Mouse (Mus musculus) limb, embryonic 10.5 days (tissue): ENCODE data around the gene Mrpl2. TPM values are rescaled to one million over a fixed set of nuclear protein-coding genes. Genes with fewer than 3 reads are reported as not detected.

Source experiments
- DNase-seq: peaks from one replicate; pipeline ENCODE4 v3.0.0-alpha.2; 2017; ENCODE audit warnings: low spot score
- H3K27ac ChIP-seq: fragments of 300-500 bp; sonication (generic); 2 replicates; pipeline ENCODE4 v1.5.1; 2016; ENCODE audit warnings: mild to moderate bottlenecking
- H3K27me3 ChIP-seq: fragments of 300-500 bp; sonication (generic); 2 replicates; pipeline ENCODE4 v1.6.1; 2016; ENCODE audit warnings: low read depth, mild to moderate bottlenecking; ENCODE audit not compliant: poor library complexity, severe bottlenecking
- H3K36me3 ChIP-seq: fragments of 300-500 bp; sonication (generic); 2 replicates; pipeline ENCODE4 v1.6.1; 2016; ENCODE audit warnings: mild to moderate bottlenecking, moderate library complexity
- H3K4me1 ChIP-seq: fragments of 300-500 bp; sonication (generic); 2 replicates; pipeline ENCODE4 v1.6.1; 2016
- H3K4me3 ChIP-seq: fragments of 300-500 bp; sonication (generic); 2 replicates; pipeline ENCODE4 v1.5.1; 2016; ENCODE audit warnings: mild to moderate bottlenecking, moderate library complexity
- H3K9me3 ChIP-seq: fragments of 300-500 bp; sonication (generic); replicated peaks from 2 replicates; pipeline ENCODE4 v1.6.1; 2016; ENCODE audit warnings: mild to moderate bottlenecking
- WGBS: fragments of 180-500 bp; shearing (Covaris S2); methylation state at CpG from one replicate; pipeline ENCODE4 v1.1.7; 2016; 5-methylcytosine and 5-hydroxymethylcytosine counted together
- polyA plus RNA-seq: library from polyadenylated mRNA; unstranded; fragments of >200 nt; fragmentation: Nextera tagmentation; extraction: Ambion mirVana; gene quantifications from 2 replicates; pipeline ENCODE4 v1.2.1, GENCODE M21; 2016

The Mrpl2 gene
- polyA plus RNA-seq, 1 experiment from 2014 or later = 140 TPM

- Histone ChIP-seq H3K4me3 (peak overlapping the region; percentile 99), H3K27ac (peak overlapping the region; percentile 98), H3K27me3 (no peaks in the 10 kb centered on the region), H3K9me3 (no peaks in the 10 kb centered on the region), H3K4me1 (peaks cover 68% of the 10 kb centered on the region), H3K36me3 (peaks cover 26% of the 10 kb centered on the region)
- peak; percentile 78 for DNase-seq
- WGBS = 4% methylated on average over 12 of the region's 12 CpGs
Observed at GRCm38 (mm10) chr17:46629685-46630441, 16.2 kb upstream of the Mrpl2 start.

- Histone ChIP-seq H3K27me3 (no peaks in the 10 kb centered on the region), H3K36me3 (peaks cover 68% of the 10 kb centered on the region), H3K27ac (peak overlapping the region; percentile 69), H3K4me1 (peaks cover 19% of the 10 kb centered on the region), H3K4me3 (peak overlapping the region; percentile 34), H3K9me3 (no peaks in the 10 kb centered on the region)
- peak; percentile 55 for DNase-seq
- WGBS = 24% methylated on average over 15 of the region's 15 CpGs
Observed at GRCm38 (mm10) chr17:46636831-46637523, 9.1 kb upstream of the Mrpl2 start.

GRCm38 (mm10) chr17:46639929-46640328 lies 6.1 kb upstream of the Mrpl2 start:
- Histone ChIP-seq H3K4me1 (peaks cover 28% of the 10 kb centered on the region), H3K27ac (no peak overlapping the region), H3K36me3 (peaks cover 50% of the 10 kb centered on the region), H3K27me3 (no peaks in the 10 kb centered on the region), H3K9me3 (no peaks in the 10 kb centered on the region), H3K4me3 (no peak overlapping the region)
- no peak for DNase-seq
- 81% methylated on average over 9 of the region's 9 CpGs for WGBS

DNA sequence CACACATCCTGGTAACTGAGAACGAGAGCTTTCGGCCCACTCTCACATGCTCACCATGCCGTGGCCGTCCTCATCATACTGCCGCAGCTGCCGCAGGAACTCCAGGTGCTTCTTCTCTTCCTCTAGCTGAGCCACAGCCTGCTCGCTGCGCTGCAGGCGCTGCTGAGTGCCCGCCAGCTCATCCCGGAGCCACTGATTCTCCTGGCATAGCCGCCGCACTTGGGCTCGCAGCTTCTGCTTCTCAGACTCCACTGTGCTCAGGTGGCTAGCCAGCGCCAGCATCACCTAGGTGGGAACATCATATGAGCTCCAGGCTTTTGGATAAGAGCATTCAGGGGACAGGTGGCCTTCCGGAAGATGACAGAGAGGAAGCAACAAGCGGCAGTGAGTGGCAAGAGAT lies 4.0 kb upstream of the Mrpl2 start:
- 87% methylated on average over 17 of the region's 17 CpGs for WGBS
- H3K27ac ChIP-seq = no peak overlapping the region
- H3K4me1 ChIP-seq = peaks cover 25% of the 10 kb centered on the region
- H3K36me3 ChIP-seq = peaks cover 35% of the 10 kb centered on the region
- no peak for DNase-seq
- no peak overlapping the region for H3K4me3 ChIP-seq
- no peaks in the 10 kb centered on the region for H3K27me3 ChIP-seq
- no peaks in the 10 kb centered on the region for H3K9me3 ChIP-seq

DNA sequence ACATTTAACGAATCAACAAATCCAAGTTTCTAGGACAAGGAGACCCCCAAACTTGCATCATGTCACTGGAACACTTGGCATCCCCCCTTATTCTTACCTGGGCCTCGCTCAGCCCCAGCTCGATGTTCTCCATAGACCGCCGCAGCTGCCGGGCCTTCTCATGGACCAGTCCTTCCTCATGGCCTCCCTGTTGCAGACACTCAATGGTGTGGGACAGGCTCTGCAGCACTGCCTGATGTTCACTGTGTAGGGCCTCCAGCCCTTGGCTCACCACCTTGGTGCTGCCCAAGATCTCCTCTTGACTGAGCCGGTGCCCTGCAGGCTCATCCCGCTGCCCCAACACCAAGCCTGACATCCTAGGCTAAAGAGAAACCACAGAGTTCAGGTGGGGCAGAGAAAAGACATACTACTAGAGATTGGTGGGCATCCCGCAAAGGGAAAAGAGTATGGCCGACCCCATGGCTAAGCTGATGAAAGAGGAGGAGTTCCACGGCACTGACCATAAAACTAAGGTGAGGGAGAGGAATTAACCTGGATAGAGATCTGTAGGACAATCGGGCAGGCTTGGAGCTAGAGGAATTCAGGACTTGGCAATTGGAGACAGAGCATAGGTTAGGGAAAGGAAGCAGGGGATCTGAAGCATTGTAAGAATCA lies 1.8 kb upstream of the Mrpl2 start:
- 89% methylated on average over 12 of the region's 12 CpGs for WGBS
- peak overlapping the region; percentile 91; the same call in 1 of the 2 replicates for H3K27ac ChIP-seq
- no peak for DNase-seq
- no peaks in the 10 kb centered on the region for H3K9me3 ChIP-seq
- H3K36me3 ChIP-seq = peaks cover 43% of the 10 kb centered on the region
- H3K4me3 ChIP-seq = peak overlapping the region; percentile 86
- peaks cover 27% of the 10 kb centered on the region for H3K4me1 ChIP-seq
- H3K27me3 ChIP-seq = no peaks in the 10 kb centered on the region

DNA sequence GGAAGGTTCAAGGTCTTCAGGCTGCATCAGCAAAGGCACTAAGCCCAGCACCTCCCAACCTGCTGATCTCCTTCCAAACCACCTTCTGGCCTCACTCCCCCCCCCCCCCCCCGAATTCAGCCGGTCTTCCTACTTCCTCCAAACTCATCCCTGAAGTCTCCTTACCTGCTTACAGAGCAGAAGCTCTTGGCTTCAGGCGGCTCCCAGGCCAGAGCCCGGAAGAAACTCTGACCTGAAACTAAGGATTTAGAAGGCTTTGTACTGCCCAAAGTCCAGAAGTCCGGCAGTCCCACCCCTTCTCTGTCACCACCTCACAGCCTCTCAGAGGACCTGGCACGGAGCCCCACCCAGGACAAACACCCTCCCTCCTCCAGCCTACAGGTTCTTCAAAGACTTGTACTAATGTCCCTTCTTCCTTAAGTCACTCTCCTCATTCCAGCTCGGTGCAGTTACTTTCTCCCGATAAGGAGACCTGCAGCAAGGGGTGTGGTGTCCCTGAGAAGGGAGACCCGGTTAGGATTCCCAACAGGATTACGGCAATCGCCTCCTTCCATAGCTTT lies 1.0 kb upstream of the Mrpl2 start:
- H3K27me3 ChIP-seq = no peaks in the 10 kb centered on the region
- peak overlapping the region; percentile 86 for H3K4me3 ChIP-seq
- H3K27ac ChIP-seq = peak overlapping the region; percentile 91
- H3K9me3 ChIP-seq = no peaks in the 10 kb centered on the region
- WGBS = 14% methylated on average over 11 of the region's 11 CpGs
- H3K4me1 ChIP-seq = peaks cover 34% of the 10 kb centered on the region
- no peak for DNase-seq
- peaks cover 40% of the 10 kb centered on the region for H3K36me3 ChIP-seq

GRCm38 (mm10) chr17:46646322-46646662 lies 263 bp downstream of the Mrpl2 start:
- Histone ChIP-seq H3K9me3 (no peaks in the 10 kb centered on the region), H3K4me1 (peaks cover 44% of the 10 kb centered on the region), H3K4me3 (peak overlapping the region; percentile 86), H3K27me3 (no peaks in the 10 kb centered on the region), H3K36me3 (peaks cover 27% of the 10 kb centered on the region), H3K27ac (peak overlapping the region; percentile 91)
- under 1% methylated on average over 19 of the region's 19 CpGs for WGBS
- DNase-seq = no peak

GRCm38 (mm10) chr17:46647279-46647678 lies 1.2 kb downstream of the Mrpl2 start:
- Histone ChIP-seq H3K9me3 (no peaks in the 10 kb centered on the region), H3K27ac (no peak overlapping the region), H3K27me3 (no peaks in the 10 kb centered on the region), H3K4me1 (peaks cover 54% of the 10 kb centered on the region), H3K36me3 (peaks cover 27% of the 10 kb centered on the region), H3K4me3 (peak overlapping the region; percentile 86; the same call in 1 of the 2 replicates)
- no peak for DNase-seq
- WGBS = 93% methylated on average over 7 of the region's 7 CpGs

DNA sequence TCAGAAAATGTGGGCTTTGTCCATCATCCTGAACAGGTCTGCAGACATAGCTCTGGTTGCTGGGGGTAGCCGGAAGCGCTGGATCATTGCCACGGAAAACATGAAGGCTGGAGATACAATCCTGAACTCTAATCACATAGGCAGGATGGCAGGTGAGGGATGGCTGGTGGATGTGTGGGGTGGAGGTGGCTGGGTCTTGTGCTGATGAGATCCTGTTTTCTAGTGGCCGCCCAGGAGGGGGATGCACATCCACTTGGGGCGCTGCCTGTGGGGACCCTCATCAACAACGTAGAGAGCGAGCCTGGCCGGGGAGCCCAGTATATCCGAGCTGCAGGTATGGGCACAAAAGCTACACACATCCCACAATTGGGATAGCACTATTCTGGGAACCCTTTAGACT lies 2.4 kb downstream of the Mrpl2 start:
- 91% methylated on average over 9 of the region's 9 CpGs for WGBS
- no peak for DNase-seq
- peaks cover 62% of the 10 kb centered on the region for H3K4me1 ChIP-seq
- H3K36me3 ChIP-seq = peaks cover 38% of the 10 kb centered on the region
- no peaks in the 10 kb centered on the region for H3K9me3 ChIP-seq
- H3K4me3 ChIP-seq = 0 out of 2 replicates have a peak overlapping the region, but pooled peaks have one; percentile 1
- H3K27me3 ChIP-seq = no peaks in the 10 kb centered on the region
- no peak overlapping the region for H3K27ac ChIP-seq

DNA sequence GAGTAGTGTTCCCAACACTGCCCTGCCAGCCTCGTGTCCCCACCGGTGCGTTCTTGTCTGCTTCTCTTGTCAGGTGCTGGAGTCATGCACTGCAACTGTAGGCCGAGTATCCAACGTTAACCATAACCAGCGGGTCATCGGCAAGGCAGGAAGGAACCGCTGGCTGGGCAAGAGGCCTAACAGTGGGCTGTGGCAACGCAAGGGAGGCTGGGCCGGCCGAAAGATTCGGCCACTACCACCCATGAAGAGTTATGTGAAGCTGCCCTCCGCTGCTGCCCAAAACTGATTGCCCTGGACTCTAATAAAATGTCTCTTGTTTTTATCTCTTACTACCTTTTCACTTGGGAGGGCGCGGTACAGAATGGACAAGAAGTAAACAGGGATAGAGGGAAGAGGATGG lies 3.8 kb downstream of the Mrpl2 start:
- Histone ChIP-seq H3K36me3 (peaks cover 52% of the 10 kb centered on the region), H3K9me3 (no peaks in the 10 kb centered on the region), H3K4me1 (peaks cover 54% of the 10 kb centered on the region), H3K27ac (peak overlapping the region; percentile 94), H3K27me3 (no peaks in the 10 kb centered on the region), H3K4me3 (peak overlapping the region; percentile 70)
- DNase-seq = peak; percentile 45
- 41% methylated on average over 15 of the region's 15 CpGs for WGBS

DNA sequence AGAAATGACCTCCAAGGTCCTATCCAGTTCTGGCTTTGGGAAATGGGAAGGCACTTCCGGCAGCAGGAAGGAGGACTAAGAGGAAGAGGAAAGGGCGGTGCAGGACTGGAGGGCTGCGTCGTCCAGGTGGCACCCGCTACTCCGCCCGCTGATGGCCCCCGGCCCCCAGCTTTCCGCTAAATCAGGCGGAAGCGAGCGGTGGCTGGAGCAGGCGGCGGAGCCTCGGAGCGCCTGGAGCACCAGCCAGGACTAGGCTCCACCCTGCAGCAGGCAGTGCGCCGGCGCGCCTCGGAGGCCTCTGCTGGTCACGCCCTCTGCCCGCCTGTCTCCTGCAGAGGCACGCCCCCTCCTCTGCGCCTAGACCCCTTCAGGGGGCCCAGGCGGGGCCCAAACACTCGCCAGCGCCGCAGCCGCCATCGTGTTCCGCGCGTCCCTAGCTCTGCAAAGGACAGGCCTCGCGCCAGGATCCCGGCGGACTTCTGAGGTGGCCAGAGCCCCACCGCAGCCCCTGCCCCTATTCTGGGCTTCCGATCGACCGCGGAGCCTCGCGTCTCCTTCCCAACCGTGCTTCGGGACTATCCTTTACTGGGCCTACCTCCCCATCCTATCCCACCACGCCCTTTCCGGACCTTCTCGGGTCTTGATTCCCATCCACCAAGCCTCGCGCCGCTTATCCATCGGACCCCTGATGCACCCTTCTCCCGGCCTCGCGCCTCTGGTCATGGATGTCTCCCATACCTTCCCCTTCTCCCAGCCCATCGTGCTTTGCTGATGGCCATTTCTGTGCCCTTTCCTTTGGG lies 4.4 kb downstream of the Mrpl2 start, which contains the start of gene Cul7:
Gene Cul7 (plus strand): TSS at position 106 of the 800 bp plus-strand sequence.
- peaks cover 47% of the 10 kb centered on the region for H3K4me1 ChIP-seq
- DNase-seq = peak; percentile 94
- H3K36me3 ChIP-seq = peaks cover 57% of the 10 kb centered on the region
- H3K27ac ChIP-seq = peak within 1 kb of the TSS; percentile 94
- whole genome bisulfite sequencing = under 1% methylated on average over 44 of the region's 58 CpGs
- H3K4me3 ChIP-seq = peak within 1 kb of the TSS; percentile 70
- H3K9me3 ChIP-seq = no peaks in the 10 kb centered on the region
- H3K27me3 ChIP-seq = no peaks in the 10 kb centered on the region

DNA sequence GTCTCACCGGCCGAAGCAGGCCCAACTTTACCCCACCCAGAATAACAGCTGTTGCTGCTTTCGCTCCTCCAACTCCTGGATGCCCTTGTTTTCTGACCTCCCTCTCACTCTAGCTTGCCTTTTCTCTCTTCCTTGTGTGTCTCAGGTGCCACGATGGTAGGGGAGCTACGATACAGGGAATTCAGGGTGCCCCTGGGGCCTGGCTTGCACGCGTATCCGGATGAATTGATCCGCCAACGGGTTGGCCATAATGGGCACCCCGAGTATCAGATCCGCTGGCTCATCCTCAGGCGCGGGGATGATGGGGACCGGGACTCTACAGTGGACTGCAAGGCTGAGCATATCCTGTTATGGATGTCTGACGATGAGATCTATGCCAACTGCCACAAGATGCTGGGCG lies 5.3 kb downstream of the Mrpl2 start:
- H3K36me3 ChIP-seq = peaks cover 66% of the 10 kb centered on the region
- WGBS = 76% methylated on average over 17 of the region's 17 CpGs
- no peak for DNase-seq
- H3K27me3 ChIP-seq = no peaks in the 10 kb centered on the region
- no peaks in the 10 kb centered on the region for H3K9me3 ChIP-seq
- H3K27ac ChIP-seq = peak overlapping the region; percentile 94
- peak overlapping the region; percentile 70 for H3K4me3 ChIP-seq
- peaks cover 48% of the 10 kb centered on the region for H3K4me1 ChIP-seq
